Mouse (Mus musculus) ovary, adult 18-20 months (tissue): ENCODE measurements around the gene Uqcrh.

Experiments used
- DNase-seq: peaks from one replicate; pipeline ENCODE4 v3.0.0; 2022; ENCODE audit warnings: low spot score, mixed read lengths

Gene Uqcrh

DNA sequence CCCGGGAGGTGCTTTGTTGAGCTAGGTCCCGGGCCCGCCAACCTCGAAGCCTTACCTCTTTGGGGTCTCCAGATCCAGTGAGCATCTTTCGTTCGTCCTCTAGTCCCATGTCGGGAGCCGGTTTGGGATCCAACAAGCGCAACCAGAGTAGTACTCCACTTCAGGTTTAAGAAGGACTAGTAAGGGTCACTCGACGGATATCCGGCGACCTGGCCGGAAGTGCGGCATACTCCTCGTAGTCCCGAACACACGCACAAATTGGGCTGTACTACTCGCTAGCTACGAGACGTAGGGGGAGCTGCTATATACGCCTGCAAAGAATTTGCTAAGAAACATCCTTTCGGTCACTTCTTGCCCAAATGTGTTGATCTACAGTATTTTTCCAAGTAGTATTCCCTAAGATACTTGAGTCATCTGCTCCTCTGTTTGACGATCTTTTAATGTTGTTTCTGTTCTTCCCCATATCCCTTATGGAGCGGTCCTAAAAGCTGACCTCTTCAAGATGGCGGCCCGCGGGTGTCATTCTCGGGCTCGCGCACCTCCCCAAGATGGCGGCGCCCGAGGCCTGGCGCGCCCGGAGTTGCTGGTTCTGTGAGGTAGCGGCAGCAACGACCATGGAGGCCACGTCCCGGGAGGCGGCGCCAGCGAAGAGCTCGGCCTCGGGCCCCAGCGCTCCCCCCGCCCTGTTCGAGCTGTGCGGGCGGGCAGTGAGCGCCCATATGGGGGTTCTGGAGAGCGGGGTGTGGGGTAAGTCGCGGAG lies at the start of gene Uqcrh, which contains the start of gene Lrrc41:
TSS of gene Uqcrh (minus strand) at position 211 of the 760 bp plus-strand sequence.
TSS of gene Lrrc41 (plus strand) at position 409 of the 760 bp plus-strand sequence.
- DNase-seq: peak; percentile 89

DNA sequence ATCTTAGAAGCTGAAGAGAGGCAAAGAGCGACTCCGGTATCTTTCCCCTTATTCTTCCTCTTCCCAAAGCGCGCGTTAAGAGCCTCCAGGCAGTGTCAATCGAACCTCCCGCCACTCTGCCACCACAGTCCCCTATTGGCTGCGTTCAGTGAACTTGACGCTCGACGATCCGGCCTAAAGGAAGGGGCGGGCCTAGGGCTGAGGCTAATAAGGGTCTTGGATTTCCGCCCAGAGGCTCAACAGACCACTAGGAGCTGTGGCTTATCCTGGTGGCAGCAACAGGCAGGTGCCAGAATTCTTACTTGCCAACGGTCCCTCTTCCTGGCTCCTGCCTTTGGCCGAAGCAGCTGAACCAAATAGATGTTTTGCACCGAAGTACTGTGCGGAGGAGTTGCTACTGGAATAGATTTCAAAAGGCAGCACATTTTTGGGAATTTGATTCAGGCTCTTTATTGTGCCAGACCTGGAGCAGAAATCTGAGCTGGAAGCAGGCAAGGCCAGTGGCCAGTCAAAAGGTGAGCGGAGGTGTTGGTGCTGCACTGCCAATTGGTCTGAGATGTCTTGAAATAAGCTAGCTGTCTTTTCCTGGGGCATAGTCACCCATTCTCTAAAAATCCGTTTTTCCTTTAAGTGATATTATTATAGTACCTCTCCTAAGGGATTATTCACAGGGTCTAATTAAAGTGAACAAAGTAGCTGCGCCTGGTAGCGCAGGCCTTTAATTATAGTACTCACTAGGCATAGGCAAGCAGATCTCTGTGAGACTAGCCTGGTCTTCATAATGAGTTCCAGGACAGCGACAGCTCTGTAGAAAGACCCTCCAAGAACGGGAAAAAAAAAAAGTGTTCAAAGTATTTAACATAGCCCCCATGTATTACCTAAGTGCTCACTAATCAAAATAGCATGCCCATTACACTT lies 49.0 kb upstream of the Uqcrh start, which contains the start of the genes Rad54l and Pomgnt1:
TSS of gene Rad54l (minus strand) at position 89 of the 918 bp plus-strand sequence.
TSS of gene Pomgnt1 (plus strand) at position 239 of the 918 bp plus-strand sequence.
- DNase-seq: peak; percentile 79

DNA sequence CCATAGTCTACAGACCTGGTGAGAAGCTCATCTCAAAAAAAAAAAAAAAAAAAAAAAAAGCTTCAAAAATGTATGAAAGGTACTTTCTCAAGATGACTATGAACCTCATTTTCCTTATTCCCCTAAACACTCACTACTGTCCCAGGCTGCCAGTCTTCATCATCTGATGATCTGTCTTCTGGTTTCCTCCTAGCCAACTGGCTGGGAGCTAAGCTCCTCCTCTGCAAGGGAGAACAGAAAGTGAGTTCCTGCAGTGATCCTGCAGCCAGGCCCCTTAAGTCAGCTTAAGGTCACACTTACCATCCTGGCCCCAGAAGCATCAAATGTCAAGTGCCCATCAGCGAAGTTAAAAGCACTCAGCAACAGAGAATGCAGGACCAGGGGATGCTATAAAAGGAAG lies 47.9 kb upstream of the Uqcrh start:
- DNase-seq: no peak

DNA sequence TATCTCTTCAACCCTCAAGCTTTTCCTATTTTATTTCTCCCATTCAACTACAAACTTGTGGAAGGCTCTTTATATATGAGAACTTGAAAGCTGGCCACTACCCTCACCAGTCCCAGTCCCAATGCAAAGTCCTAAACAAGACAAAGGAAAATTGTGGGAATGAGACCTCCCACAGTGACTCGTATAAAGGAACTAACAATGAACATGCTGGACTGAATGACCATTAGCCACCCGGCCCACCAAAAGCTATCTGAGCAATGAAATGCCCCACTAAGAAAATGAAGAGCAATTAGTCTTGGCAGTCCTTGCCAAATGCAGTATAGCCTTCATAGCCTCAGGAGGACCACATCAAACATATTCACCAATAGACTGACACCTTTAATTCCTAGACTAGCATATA lies 36.6 kb upstream of the Uqcrh start:
- DNase-seq: no peak

DNA sequence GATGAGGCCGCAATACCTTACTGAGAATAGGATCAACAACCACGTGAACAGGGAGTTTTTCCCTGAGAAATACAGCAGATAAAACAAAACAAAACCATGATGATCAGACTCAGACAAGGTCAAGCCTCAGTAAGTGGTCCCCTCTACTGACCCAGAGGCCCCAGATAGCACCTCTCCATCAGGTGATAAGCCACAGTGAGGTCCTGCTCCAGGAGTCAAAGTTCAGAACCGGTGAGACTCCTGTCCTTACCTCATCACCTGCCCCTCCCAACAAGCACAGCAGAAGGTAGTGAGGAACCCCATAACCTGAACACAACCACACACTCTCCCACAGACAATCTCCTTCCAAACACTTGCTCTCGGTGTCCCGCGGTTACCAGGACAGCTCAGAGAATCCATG lies 35.8 kb upstream of the Uqcrh start:
- DNase-seq: no peak

DNA sequence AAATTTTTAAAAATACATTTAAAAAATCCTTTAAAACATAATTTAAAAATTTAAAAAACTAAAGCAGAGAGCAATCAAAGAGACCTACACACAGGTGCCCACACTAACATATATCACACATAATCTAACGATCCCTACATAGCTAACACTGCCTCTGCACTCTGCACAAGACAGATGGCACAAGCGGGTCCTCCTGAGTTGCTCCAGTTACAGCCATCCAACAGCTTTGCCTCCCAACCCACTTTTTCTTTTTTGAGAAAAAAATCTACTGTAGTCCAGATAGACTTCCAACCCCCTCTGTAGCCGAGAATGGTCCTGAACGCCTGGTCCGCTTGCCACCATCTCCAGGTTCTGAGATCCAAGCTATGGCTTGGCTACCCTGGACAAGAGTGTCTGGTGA lies 30.4 kb upstream of the Uqcrh start:
- no peak for DNase-seq

DNA sequence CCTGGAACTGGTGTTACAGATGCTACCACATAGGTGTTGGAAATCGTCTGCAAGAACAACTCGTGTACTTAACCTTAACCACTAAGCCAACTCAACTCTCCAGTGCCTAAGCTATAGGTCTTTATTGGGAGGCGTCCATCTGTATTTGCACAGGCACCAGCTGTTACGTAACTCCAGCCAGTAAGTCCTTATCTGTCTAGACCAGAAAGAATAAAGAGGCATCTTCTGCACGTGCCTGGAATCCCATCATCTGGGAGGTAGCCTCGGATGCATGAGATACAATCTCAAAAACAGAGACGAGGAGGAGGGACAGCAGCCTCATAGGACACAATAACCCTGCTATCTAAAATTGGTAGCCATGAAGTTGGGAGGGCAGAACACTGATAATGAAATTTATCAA lies 26.1 kb upstream of the Uqcrh start:
- DNase-seq: no peak

DNA sequence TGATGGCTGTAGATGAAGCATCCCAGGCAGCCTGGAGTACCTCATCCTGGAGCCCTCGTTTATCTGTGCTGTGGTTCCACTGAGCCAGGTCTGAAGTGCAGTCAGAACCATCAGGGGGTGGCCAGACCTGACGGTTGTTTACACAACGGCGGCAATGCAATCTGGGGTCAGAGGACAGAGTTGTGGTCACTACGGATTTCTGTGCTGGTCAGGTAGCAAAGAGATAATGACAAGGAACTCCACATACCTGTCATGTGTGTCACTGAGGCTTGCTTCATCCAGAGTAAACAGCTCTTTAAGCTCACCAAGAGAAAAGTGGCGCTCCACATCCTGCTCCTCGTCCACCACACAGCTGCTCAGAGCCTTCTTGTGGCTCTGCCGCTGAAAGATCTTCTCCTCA lies 22.3 kb upstream of the Uqcrh start:
- DNase-seq: no peak

DNA sequence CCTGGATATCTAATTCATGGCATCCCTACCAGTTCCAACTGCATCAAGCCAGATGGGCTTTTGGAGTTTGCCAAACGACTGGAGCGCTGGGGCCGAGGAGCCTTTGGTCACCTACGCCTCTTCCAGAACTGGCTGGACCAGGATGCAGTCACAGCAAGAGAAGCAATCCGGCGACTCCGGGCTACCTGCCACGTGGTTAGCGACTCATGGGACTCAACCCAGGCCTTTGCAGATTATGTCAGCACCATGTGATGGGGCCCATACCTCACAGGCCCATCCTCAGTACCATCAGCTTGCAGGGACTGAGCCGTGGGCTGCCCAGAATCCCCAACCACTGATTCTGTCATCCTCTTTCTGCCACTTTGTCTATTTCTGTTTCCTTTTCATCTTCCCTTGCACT lies 21.4 kb upstream of the Uqcrh start:
- DNase-seq: no peak

DNA sequence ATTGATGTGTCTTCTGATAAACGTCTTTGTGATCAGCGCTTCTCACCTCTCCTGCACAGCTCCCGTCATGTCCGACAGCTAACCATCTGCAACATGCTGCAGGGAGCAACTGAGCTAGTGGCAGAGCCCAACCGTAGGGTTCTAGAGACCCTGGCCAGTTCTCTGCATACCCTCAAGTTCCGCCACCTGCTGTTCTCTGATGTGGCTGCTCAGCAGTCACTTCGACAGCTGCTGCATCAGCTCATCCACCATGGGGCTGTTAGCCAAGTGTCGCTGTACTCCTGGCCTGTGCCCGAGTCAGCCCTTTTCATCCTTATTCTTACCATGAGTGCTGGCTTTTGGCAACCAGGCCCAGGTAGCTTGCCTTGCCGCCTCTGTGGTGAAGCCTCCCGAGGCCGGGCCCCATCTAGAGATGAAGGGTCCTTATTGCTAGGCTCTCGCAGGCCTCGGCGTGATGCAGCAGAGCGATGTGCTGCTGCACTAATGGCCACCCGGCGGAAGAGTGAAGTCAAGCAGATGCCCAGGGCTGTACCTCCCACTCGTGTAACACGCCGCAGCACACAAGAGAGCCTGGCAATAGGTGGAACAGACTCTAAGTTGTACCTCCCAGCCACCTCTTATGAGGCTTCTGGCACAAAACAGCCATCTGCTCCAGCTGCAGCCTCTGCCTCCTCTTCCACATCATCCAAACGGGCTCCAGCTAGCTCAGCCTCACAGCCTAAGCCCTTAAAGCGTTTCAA lies 13.8 kb upstream of the Uqcrh start:
- DNase-seq: no peak

DNA sequence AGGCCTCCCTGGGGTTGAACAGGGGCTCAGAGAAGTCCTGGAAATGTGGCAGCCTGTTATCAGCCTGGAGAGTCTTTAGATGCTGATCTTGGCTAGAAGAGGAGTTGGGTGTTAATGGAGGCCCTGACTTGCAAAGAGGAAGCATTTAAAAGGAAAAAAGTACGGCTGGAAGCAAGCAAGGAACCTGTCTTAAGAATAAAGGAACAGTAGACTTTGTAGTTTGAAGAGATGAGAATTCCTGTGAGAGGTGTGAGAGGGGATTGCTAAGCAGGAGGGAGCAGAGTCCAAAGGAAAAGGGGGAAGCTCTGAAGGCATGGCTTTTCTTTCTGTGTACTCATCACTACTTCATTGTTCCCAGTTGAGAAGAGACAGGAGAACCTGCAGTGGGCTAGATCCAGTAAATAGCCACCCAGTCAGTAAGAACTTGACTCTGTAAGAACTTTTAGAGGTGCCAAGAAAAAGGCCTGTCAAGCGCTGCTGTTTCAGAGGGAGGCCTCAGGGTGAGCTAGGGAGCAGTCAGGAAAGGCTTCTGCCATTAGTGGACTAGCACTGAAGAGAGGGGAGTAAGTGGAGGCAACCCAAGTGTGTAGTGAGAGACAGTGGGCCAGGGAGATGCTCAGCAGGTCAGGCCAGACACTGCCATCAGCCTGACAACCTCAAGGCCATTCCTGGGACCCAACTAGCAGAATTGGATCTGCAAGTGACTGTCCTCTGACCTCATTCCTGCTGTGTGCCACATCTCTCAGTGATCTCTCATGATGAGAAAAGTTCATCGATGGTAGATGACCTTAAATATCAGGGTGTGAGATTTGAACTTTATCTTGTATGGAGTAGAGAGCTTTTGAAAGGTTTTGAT lies 2.6 kb upstream of the Uqcrh start:
- DNase-seq: no peak

DNA sequence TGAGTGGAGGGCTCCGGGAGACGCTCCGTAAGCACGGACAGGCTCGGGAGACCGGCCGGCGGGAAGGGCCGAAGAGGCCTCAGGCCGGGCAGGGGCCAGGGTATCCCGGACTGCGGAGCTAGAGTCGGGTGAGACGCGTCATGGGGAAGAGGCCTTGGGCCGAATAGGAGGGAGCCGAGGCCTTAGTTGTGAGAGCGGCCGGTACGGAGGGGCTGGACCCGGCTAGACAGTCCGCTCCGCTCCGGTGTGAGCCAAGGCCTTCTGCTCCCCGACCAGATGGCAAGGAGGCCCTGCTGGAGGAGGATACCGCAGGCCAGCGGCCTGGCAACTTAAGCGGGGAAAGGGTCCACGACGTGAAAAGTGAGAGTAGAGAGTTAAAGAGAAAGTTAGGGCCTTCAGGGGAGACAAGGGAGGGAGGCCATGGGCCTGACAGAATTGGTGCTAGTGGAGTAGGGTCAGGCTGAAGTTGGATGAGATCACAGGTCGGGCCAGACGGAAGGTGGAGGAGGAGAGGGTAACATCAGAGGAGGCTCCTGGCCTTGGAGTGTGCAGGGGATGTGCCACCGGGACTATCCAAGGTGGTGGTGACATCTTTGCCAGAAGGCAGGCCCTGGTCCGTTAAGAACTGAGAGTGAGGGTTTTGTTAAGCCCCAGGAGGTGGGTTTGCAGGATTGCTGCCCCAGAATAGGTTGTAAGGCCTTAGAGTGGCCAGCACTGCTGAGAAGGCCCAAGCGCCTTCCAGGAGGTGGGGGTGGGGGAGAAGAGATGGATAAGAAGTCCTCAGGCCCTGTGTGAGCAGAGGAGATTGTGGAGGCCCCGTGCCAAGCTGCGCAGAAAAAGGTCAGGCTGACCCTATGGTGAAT lies 1.7 kb upstream of the Uqcrh start:
- peak; percentile 85 for DNase-seq

DNA sequence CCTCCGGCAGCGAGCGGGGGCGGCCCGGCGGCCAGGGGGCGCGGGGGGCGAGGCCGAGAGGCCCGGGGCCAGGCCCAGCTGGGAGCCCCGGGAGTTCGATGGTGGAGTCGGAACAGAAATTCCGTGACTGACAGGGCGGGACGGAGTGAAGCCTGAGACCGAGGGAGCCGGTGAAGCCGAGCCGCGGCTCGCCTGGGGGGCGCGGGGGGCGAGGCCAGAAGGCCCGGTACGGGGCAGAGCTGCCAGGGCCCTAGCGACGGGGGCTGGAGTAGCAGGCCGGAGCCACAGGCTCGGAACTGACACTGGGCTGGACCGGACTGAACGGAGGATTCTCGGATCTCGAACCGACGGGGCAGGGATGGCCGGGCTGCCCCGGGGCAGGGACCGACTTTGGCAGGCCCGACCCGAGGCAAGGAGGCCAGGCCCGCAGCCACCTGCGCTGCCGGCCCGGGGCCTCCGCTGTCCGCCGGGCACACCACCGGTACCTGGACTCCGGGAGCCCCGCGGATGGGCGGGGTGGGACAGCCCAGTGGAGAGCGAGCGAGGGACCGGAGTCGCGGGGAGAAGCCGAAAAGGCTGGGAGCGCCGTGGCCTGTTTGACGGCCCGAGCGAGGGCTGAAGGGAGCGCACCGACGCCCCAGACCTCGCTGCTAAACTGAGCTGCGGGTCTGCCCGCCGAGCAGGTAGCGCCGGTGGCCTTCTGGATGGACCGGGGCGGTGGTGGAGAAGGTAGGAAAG lies 929 bp upstream of the Uqcrh start:
- DNase-seq: peak; percentile 44

DNA sequence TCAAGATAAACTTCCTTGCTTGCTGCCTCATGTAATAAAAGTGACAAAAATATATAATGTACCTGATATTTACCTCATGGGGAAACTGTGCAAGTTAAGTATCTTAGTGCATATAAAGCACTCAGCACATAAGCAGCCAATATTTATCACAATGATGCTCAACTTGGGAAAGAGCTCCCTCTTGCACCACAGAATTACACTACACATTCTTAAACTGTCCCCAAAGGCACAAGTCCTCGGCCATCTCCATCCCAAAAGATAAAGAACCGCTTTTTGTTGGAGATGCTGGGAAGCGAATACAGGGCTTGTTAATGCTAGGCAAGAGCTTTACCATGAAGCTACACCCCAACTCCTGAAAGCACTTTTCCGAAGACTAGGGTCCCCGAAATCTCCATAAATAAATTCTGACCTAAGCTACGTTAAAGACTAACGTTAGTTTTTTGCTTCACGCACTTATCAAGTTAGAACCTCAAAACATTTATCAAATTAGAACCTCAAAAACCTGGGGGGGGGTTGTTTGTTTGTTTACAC lies 661 bp downstream of the Uqcrh start:
- DNase-seq: no peak

DNA sequence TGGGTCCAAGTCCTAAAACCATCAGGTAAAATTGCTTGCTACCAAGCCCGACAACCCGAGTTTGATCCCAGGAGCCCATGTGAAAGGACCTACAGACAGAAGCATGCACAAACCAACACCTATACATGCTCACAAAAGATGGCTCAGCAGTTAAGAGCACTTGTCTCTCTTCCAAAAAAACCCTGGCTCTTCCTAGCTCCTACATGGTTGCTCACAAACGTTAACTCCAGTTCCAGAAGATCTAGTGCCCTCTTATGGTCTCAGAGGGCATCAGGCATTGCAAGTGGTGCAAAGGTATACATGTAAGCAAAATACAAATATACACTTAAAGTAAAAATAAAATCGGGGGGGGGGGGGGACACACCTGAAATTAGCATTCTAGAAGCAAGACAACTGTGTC lies 1.7 kb downstream of the Uqcrh start:
- DNase-seq: no peak

DNA sequence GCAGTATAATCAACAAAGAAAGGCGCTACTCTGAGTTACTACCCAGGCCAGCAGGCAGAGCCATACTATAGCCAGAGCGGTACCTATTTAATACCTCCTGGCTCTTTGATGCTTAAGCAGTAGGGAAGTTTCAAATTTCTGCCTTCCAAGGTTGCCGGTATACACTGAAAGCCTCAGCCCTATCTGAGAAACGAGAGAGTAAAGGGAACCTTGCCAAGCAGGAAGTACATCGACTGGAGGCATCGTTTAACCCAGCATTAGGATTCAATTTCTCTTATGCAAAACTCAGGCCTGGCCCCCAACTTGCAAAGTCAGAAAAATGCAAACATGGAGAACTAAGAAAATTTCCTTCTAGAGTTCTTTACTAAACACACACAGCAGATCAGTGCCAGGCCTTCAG lies 4.8 kb downstream of the Uqcrh start:
- DNase-seq: no peak

DNA sequence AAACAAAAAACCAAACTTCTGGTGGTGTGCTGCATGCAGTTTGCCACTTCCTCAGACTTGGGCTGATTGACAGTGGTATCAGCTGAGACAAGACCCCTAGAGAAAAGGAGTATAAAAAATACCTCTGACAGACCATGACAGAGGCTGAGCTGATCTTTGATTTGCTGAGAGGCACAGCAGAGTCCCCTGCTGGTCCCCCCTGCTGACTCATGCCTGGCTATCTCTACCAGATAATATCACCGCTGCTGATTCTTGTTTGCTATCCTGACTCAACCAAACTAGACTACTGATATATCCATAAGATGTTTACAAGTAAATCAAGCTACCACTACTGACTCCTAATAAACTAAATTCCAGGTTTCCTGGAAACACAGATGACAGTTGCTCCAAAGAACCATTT lies 11.0 kb downstream of the Uqcrh start:
- no peak for DNase-seq

DNA sequence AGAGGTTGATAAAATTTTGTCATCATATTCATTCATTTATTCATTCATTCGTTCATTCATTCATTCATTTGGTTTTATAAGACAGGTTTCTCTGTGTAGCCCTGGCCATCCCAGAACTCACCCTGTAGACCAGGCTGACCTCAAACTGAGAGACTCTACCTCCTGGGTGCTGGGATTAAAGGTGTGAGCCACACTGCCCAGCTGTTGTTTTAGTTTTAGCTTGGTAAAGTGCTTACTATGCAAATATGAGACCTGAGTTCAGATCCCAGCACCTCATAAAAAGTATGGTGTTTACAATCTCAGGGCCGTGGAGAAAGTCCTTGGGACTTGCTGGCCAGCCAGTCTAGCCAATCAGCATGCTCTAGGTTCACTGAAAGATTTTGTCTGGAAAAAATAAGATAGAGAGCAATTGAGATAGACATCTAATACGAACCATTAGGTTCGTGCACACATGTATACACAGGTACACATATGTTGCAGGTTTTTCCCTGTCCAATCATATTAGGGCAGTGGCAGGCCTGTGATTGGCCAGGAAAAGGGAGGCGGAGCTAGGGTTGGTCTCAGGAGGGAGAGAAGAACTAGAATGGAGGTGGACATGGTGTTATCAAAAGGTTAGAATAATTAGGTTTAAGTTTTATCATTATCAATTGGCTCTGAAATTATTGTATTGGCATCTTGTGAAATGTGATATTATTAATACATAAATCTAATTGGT lies 15.7 kb downstream of the Uqcrh start:
- no peak for DNase-seq

DNA sequence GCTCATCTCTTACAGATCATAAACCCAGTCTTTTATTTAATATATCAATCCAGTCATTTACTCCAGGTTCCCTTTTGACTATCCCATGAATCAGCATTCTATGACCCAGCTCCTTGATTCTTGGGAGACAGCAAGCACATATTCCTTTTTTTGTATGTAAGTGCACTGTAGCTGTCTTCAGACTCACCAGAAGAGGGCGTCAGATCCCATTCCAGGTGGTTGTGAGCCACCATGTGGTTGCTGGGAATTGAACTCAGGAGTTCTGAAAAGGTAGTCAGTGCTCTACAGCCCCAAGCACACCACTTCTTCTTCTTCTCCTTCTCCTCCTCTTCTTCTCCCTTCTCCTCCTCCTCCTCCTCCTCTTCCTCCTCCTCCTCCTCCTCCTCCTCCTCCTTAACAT lies 17.3 kb downstream of the Uqcrh start:
- no peak for DNase-seq
